Mouse (Mus musculus): ENCODE measurements around the gene Syce1. TPM values are rescaled to one million over a fixed set of nuclear protein-coding genes. Genes with fewer than 3 reads are reported as not detected.
"Not testable (repeated sequence)": the region's sequence is repeated elsewhere in the genome, so short reads cannot be mapped to it uniquely, and the experiment has no call there.

Syce1 gene
- polyA plus RNA-seq, 1 experiment, result not detected

GRCm38 (mm10) chr7:140805704-140806103, 18.1 kb upstream of the Syce1 start:
- Histone ChIP-seq H3K27ac (replicated peaks; ENCODE audit: low read depth, low read length) (no peak overlapping the region), H3K4me1 (ENCODE audit: control insufficient read depth, insufficient read depth, insufficient read length, low read length) (no peaks in the 10 kb centered on the region), H3K4me3 (ENCODE audit: insufficient read depth, low read depth, low read length) (no peak overlapping the region)

GRCm38 (mm10) chr7:140802629-140803028, 15.0 kb upstream of the Syce1 start:
- Histone ChIP-seq H3K27ac (replicated peaks; ENCODE audit: low read depth, low read length) (no peak overlapping the region), H3K4me3 (ENCODE audit: insufficient read depth, low read depth, low read length) (no peak overlapping the region)

GRCm38 (mm10) chr7:140798212-140798611, 10.6 kb upstream of the Syce1 start:
- no peaks in the 10 kb centered on the region for H3K4me1 ChIP-seq (ENCODE audit: control insufficient read depth, insufficient read depth, insufficient read length, low read length)
- no peak overlapping the region for H3K27ac ChIP-seq (replicated peaks; ENCODE audit: low read depth, low read length)
- no peak overlapping the region for H3K4me3 ChIP-seq (ENCODE audit: insufficient read depth, low read depth, low read length)

More at GRCm38 (mm10) chr7:140802629-140803028, 15.0 kb upstream of the Syce1 start:
- H3K4me1 ChIP-seq (ENCODE audit: control insufficient read depth, insufficient read depth, insufficient read length, low read length), result no peaks in the 10 kb centered on the region

- Histone ChIP-seq H3K4me1 (ENCODE audit: control insufficient read depth, insufficient read depth, insufficient read length, low read length) (no peaks in the 10 kb centered on the region), H3K4me3 (ENCODE audit: insufficient read depth, low read depth, low read length) (no peak overlapping the region), H3K27ac (replicated peaks; ENCODE audit: low read depth, low read length) (no peak overlapping the region)
These were observed 10.0 kb upstream of the Syce1 start for GRCm38 (mm10) chr7:140797619-140798018.

GRCm38 (mm10) chr7:140793541-140793940, 5.9 kb upstream of the Syce1 start:
- Histone ChIP-seq H3K27ac (replicated peaks; ENCODE audit: low read depth, low read length) (no peak overlapping the region), H3K4me1 (ENCODE audit: control insufficient read depth, insufficient read depth, insufficient read length, low read length) (no peaks in the 10 kb centered on the region), H3K4me3 (ENCODE audit: insufficient read depth, low read depth, low read length) (no peak overlapping the region)

- no peak overlapping the region for H3K4me3 ChIP-seq (ENCODE audit: insufficient read depth, low read depth, low read length)
- H3K27ac ChIP-seq (replicated peaks; ENCODE audit: low read depth, low read length), result no peak overlapping the region
- no peaks in the 10 kb centered on the region for H3K4me1 ChIP-seq (ENCODE audit: control insufficient read depth, insufficient read depth, insufficient read length, low read length)
These were observed 392 bp upstream of the Syce1 start for GRCm38 (mm10) chr7:140788053-140788435.

- H3K4me3 ChIP-seq (ENCODE audit: insufficient read depth, low read depth, low read length), result no peak overlapping the region
- no peaks in the 10 kb centered on the region for H3K4me1 ChIP-seq (ENCODE audit: control insufficient read depth, insufficient read depth, insufficient read length, low read length)
- H3K27ac ChIP-seq (replicated peaks; ENCODE audit: low read depth, low read length), result no peak overlapping the region
These were observed 7.1 kb downstream of the Syce1 start for GRCm38 (mm10) chr7:140780548-140780947.

- no peak overlapping the region for H3K27ac ChIP-seq (replicated peaks; ENCODE audit: low read depth, low read length)
- H3K4me3 ChIP-seq (ENCODE audit: insufficient read depth, low read depth, low read length), result no peak overlapping the region
These were observed 21.5 kb downstream of the Syce1 start for GRCm38 (mm10) chr7:140765888-140766739.

GRCm38 (mm10) chr7:140765391-140765790, 22.3 kb downstream of the Syce1 start:
- H3K27ac ChIP-seq (replicated peaks; ENCODE audit: low read depth, low read length); H3K4me3 ChIP-seq (ENCODE audit: insufficient read depth, low read depth, low read length); H3K4me1 ChIP-seq (ENCODE audit: control insufficient read depth, insufficient read depth, insufficient read length, low read length): not testable (repeated sequence)

More at GRCm38 (mm10) chr7:140765888-140766739, 21.5 kb downstream of the Syce1 start:
- peaks cover 2% of the 10 kb centered on the region for H3K4me1 ChIP-seq (ENCODE audit: control insufficient read depth, insufficient read depth, insufficient read length, low read length)

- H3K4me1 ChIP-seq (ENCODE audit: control insufficient read depth, insufficient read depth, insufficient read length, low read length), result peaks cover 4% of the 10 kb centered on the region
- H3K4me3 ChIP-seq (ENCODE audit: insufficient read depth, low read depth, low read length), result no peak within 1 kb of the TSS
- no peak within 1 kb of the TSS for H3K27ac ChIP-seq (replicated peaks; ENCODE audit: low read depth, low read length)
These were observed 24.1 kb downstream of the Syce1 start, which contains the start of gene Cyp2e1 for GRCm38 (mm10) chr7:140763447-140764020. TSS of gene Cyp2e1 (plus strand) at chr7:140763739.

- Histone ChIP-seq H3K27ac (replicated peaks; ENCODE audit: low read depth, low read length) (no peak overlapping the region; the same call in none of the 2 replicates), H3K4me1 (ENCODE audit: control insufficient read depth, insufficient read depth, insufficient read length, low read length) (peaks cover 9% of the 10 kb centered on the region), H3K4me3 (ENCODE audit: insufficient read depth, low read depth, low read length) (no peak overlapping the region)
These were observed 27.0 kb downstream of the Syce1 start for GRCm38 (mm10) chr7:140760647-140761046.

- Histone ChIP-seq H3K27ac (replicated peaks; ENCODE audit: low read depth, low read length) (no peak overlapping the region), H3K4me1 (ENCODE audit: control insufficient read depth, insufficient read depth, insufficient read length, low read length) (peaks cover 9% of the 10 kb centered on the region), H3K4me3 (ENCODE audit: insufficient read depth, low read depth, low read length) (no peak overlapping the region)
These were observed 31.3 kb downstream of the Syce1 start for GRCm38 (mm10) chr7:140756151-140756854.

- Histone ChIP-seq H3K4me1 (ENCODE audit: control insufficient read depth, insufficient read depth, insufficient read length, low read length) (peaks cover 5% of the 10 kb centered on the region), H3K4me3 (ENCODE audit: insufficient read depth, low read depth, low read length) (no peak overlapping the region), H3K27ac (replicated peaks; ENCODE audit: low read depth, low read length) (no peak overlapping the region)
These were observed 33.1 kb downstream of the Syce1 start for GRCm38 (mm10) chr7:140754556-140754955.

- H3K4me1 ChIP-seq (ENCODE audit: control insufficient read depth, insufficient read depth, insufficient read length, low read length), result 0 out of 2 replicates have a peak, but pooled peaks cover 4% of the 10 kb centered on the region
- H3K27ac ChIP-seq (replicated peaks; ENCODE audit: low read depth, low read length), result no peak overlapping the region
- H3K4me3 ChIP-seq (ENCODE audit: insufficient read depth, low read depth, low read length), result no peak overlapping the region
These were observed 38.9 kb downstream of the Syce1 start for GRCm38 (mm10) chr7:140748827-140749160.

GRCm38 (mm10) chr7:140748116-140748826, 39.4 kb downstream of the Syce1 start:
- Histone ChIP-seq H3K4me3 (ENCODE audit: insufficient read depth, low read depth, low read length) (no peak overlapping the region), H3K27ac (replicated peaks; ENCODE audit: low read depth, low read length) (no peak overlapping the region), H3K4me1 (ENCODE audit: control insufficient read depth, insufficient read depth, insufficient read length, low read length) (0 out of 2 replicates have a peak, but pooled peaks cover 4% of the 10 kb centered on the region)
